Mouse (Mus musculus): ENCODE measurements around the gene Gm20517.

Gene Gm20517

GRCm38 (mm10) chr17:47678238-47678637, 66.8 kb downstream of the Gm20517 start:
- DNase-seq (ENCODE audit: low spot score), result no peak

GRCm38 (mm10) chr17:47678702-47679101, 67.3 kb downstream of the Gm20517 start:
- no peak for DNase-seq (ENCODE audit: low spot score)

GRCm38 (mm10) chr17:47682836-47683235, 71.4 kb downstream of the Gm20517 start:
- DNase-seq (ENCODE audit: low spot score), result no peak

GRCm38 (mm10) chr17:47687409-47688343, 76.3 kb downstream of the Gm20517 start:
- peak; percentile 94 for DNase-seq (ENCODE audit: low spot score)

- DNase-seq (ENCODE audit: low spot score), result no peak
These were observed 76.9 kb downstream of the Gm20517 start, which contains the start of gene Tomm6 for GRCm38 (mm10) chr17:47688344-47688607. Tomm6 (minus strand) TSS chr17:47688386.

- DNase-seq (ENCODE audit: low spot score), result no peak
These were observed 77.5 kb downstream of the Gm20517 start, which contains the start of gene Frs3 for GRCm38 (mm10) chr17:47688608-47689575. Frs3 (plus strand) TSS chr17:47689030.

- DNase-seq (ENCODE audit: low spot score), result no peak
These were observed 78.5 kb downstream of the Gm20517 start for GRCm38 (mm10) chr17:47689894-47690293.

GRCm38 (mm10) chr17:47691650-47692049, 80.3 kb downstream of the Gm20517 start:
- no peak for DNase-seq (ENCODE audit: low spot score)

- no peak for DNase-seq (ENCODE audit: low spot score)
These were observed 82.5 kb downstream of the Gm20517 start for GRCm38 (mm10) chr17:47693671-47694441.

GRCm38 (mm10) chr17:47694442-47694502, 82.9 kb downstream of the Gm20517 start, which contains the start of gene Gm21981:
Gm21981 (minus strand) TSS chr17:47694455.
- DNase-seq (ENCODE audit: low spot score), result no peak

GRCm38 (mm10) chr17:47694503-47695336, 83.3 kb downstream of the Gm20517 start, which contains the start of gene Prickle4:
Prickle4 (minus strand) TSS chr17:47694736.
- DNase-seq (ENCODE audit: low spot score), result peak; percentile 95

GRCm38 (mm10) chr17:47695337-47695710, 83.9 kb downstream of the Gm20517 start:
- DNase-seq (ENCODE audit: low spot score), result no peak

- DNase-seq (ENCODE audit: low spot score), result no peak
These were observed 86.8 kb downstream of the Gm20517 start for GRCm38 (mm10) chr17:47698156-47698555.

GRCm38 (mm10) chr17:47699055-47699454, 87.7 kb downstream of the Gm20517 start:
- DNase-seq (ENCODE audit: low spot score), result no peak

- DNase-seq (ENCODE audit: low spot score), result no peak
These were observed 90.4 kb downstream of the Gm20517 start for GRCm38 (mm10) chr17:47701793-47702192.

- DNase-seq (ENCODE audit: low spot score), result no peak
These were observed 91.4 kb downstream of the Gm20517 start for GRCm38 (mm10) chr17:47702548-47703345.

- no peak for DNase-seq (ENCODE audit: low spot score)
These were observed 92.2 kb downstream of the Gm20517 start for GRCm38 (mm10) chr17:47703556-47703955.

- DNase-seq (ENCODE audit: low spot score), result no peak
These were observed 93.3 kb downstream of the Gm20517 start for GRCm38 (mm10) chr17:47704692-47705091.

GRCm38 (mm10) chr17:47706196-47706595, 94.8 kb downstream of the Gm20517 start:
- no peak for DNase-seq (ENCODE audit: low spot score)

GRCm38 (mm10) chr17:47707961-47708360, 96.6 kb downstream of the Gm20517 start:
- DNase-seq (ENCODE audit: low spot score), result no peak

GRCm38 (mm10) chr17:47708972-47709371, 97.6 kb downstream of the Gm20517 start:
- DNase-seq (ENCODE audit: low spot score), result no peak
